Mouse (Mus musculus) kidney, postnatal 0 days (tissue): ENCODE measurements around the gene Shq1. TPM values are rescaled to one million over a fixed set of nuclear protein-coding genes. Genes with fewer than 3 reads are reported as not detected.

Source experiments
- ATAC-seq: fragments of 200-750 bp; cut with Nextera tagmentation; replicated peaks from 2 replicates; pipeline ENCODE4 v1.8.0; 2017; ENCODE audit warnings: low read depth, moderate number of reproducible peaks, moderate TSS enrichment, moderate library complexity; ENCODE audit not compliant: low FRiP score
- DNase-seq: peaks from one replicate; pipeline ENCODE4 v3.0.0-alpha.2; 2016; ENCODE audit warnings: low spot score
- H3K27ac ChIP-seq: fragments of 300-500 bp; sonication (generic); 2 replicates; pipeline ENCODE4 v1.5.1; 2014; ENCODE audit warnings: mild to moderate bottlenecking
- H3K27me3 ChIP-seq: fragments of 300-500 bp; sonication (generic); 2 replicates; pipeline ENCODE4 v1.6.1; 2014; ENCODE audit warnings: low read length, mixed read lengths; ENCODE audit not compliant: insufficient read depth
- H3K36me3 ChIP-seq: fragments of 300-500 bp; sonication (generic); 2 replicates; pipeline ENCODE4 v1.6.1; 2014; ENCODE audit warnings: low read length, mixed read lengths; ENCODE audit not compliant: insufficient read depth
- H3K4me1 ChIP-seq: fragments of 300-500 bp; sonication (generic); replicated peaks from 2 replicates; pipeline ENCODE4 v1.6.1; 2014; ENCODE audit warnings: antibody characterized with exemption, low read length, mixed read lengths; ENCODE audit not compliant: insufficient read depth
- H3K4me2 ChIP-seq: fragments of 300-500 bp; sonication (generic); 2 replicates; pipeline ENCODE4 v1.6.1; 2014; ENCODE audit warnings: mild to moderate bottlenecking, low read length, moderate library complexity, mixed read lengths
- H3K4me3 ChIP-seq: fragments of 300-500 bp; sonication (generic); replicated peaks from 2 replicates; pipeline ENCODE4 v1.5.1; 2014; ENCODE audit warnings: low read depth, low read length
- H3K9ac ChIP-seq: fragments of 300-500 bp; sonication (generic); 2 replicates; pipeline ENCODE4 v1.6.1; 2014; ENCODE audit warnings: low read depth, low read length
- H3K9me3 ChIP-seq: fragments of 300-500 bp; sonication (generic); replicated peaks from 2 replicates; pipeline ENCODE4 v1.6.1; 2016; ENCODE audit warnings: low read length, inconsistent platforms, mixed read lengths
- CTCF ChIP-seq: IDR thresholded peaks from 2 replicates; pipeline ENCODE4 v1.5.1; 2016; ENCODE audit warnings: antibody characterized with exemption, low read depth, mild to moderate bottlenecking, moderate library complexity
- WGBS: fragments of 180-500 bp; shearing (Covaris S2); extraction: QIAGEN DNeasy Blood & Tissue Kit; methylation state at CpG from one replicate; pipeline ENCODE4 v1.1.7; 2014; 5-methylcytosine and 5-hydroxymethylcytosine counted together
- polyA plus RNA-seq: library from polyadenylated mRNA; unstranded; fragments of >200 nt; fragmentation: Nextera tagmentation; extraction: Ambion mirVana; gene quantifications from 2 replicates; pipeline ENCODE4 v1.2.1, GENCODE M21; 2015

Gene Shq1
- polyA plus RNA-seq, 1 experiment from 2014 or later: 11.8 TPM

GRCm38 (mm10) chr6:100586758-100587157 lies 84.2 kb downstream of the Shq1 start:
- no peak for ATAC-seq
- no peaks in the 10 kb centered on the region for H3K9me3 ChIP-seq
- WGBS: 87% methylated on average over 5 of the region's 5 CpGs
- no peak overlapping the region for H3K9ac ChIP-seq
- H3K4me3 ChIP-seq: no peak overlapping the region
- no peaks in the 10 kb centered on the region for H3K27me3 ChIP-seq
- H3K27ac ChIP-seq: no peak overlapping the region
- no peaks in the 10 kb centered on the region for H3K36me3 ChIP-seq
- H3K4me1 ChIP-seq: no peaks in the 10 kb centered on the region
- H3K4me2 ChIP-seq: no peak overlapping the region
- no peak for DNase-seq
- no peak for TF ChIP-seq CTCF

GRCm38 (mm10) chr6:100581951-100582350 lies 89.0 kb downstream of the Shq1 start:
- Histone ChIP-seq H3K4me1 (no peaks in the 10 kb centered on the region), H3K9ac (no peak overlapping the region), H3K27me3 (no peaks in the 10 kb centered on the region), H3K4me3 (no peak overlapping the region), H3K27ac (no peak overlapping the region), H3K4me2 (no peak overlapping the region), H3K9me3 (no peaks in the 10 kb centered on the region), H3K36me3 (no peaks in the 10 kb centered on the region)
- 86% methylated on average over 2 of the region's 2 CpGs for WGBS
- no peak for DNase-seq
- TF ChIP-seq CTCF: no peak
- no peak for ATAC-seq

GRCm38 (mm10) chr6:100581056-100581455 lies 89.9 kb downstream of the Shq1 start:
- H3K27me3 ChIP-seq: no peaks in the 10 kb centered on the region
- TF ChIP-seq CTCF: no peak
- H3K9me3 ChIP-seq: no peaks in the 10 kb centered on the region
- H3K4me3 ChIP-seq: no peak overlapping the region
- no peak overlapping the region for H3K9ac ChIP-seq
- no peak for ATAC-seq
- no peaks in the 10 kb centered on the region for H3K36me3 ChIP-seq
- no peak overlapping the region for H3K4me2 ChIP-seq
- no peak overlapping the region for H3K27ac ChIP-seq
- no peaks in the 10 kb centered on the region for H3K4me1 ChIP-seq
- DNase-seq: no peak

GRCm38 (mm10) chr6:100577590-100577989 lies 93.4 kb downstream of the Shq1 start:
- Histone ChIP-seq H3K9ac (no peak overlapping the region), H3K9me3 (no peaks in the 10 kb centered on the region), H3K36me3 (0 out of 2 replicates have a peak, but pooled peaks cover 3% of the 10 kb centered on the region), H3K4me3 (no peak overlapping the region), H3K27me3 (no peaks in the 10 kb centered on the region), H3K27ac (no peak overlapping the region), H3K4me2 (no peak overlapping the region), H3K4me1 (no peaks in the 10 kb centered on the region)
- no peak for DNase-seq
- no peak for ATAC-seq
- 87% methylated on average over 6 of the region's 6 CpGs for WGBS
- TF ChIP-seq CTCF: no peak

- Histone ChIP-seq H3K4me3 (no peak overlapping the region), H3K27me3 (no peaks in the 10 kb centered on the region), H3K9me3 (no peaks in the 10 kb centered on the region), H3K36me3 (0 out of 2 replicates have a peak, but pooled peaks cover 3% of the 10 kb centered on the region), H3K9ac (no peak overlapping the region), H3K27ac (no peak overlapping the region), H3K4me2 (no peak overlapping the region), H3K4me1 (no peaks in the 10 kb centered on the region)
- 42% methylated on average over 6 of the region's 6 CpGs for WGBS
- DNase-seq (no peak), ATAC-seq (no peak)
- no peak for TF ChIP-seq CTCF
These were observed 94.8 kb downstream of the Shq1 start for GRCm38 (mm10) chr6:100576171-100576570.

- Histone ChIP-seq H3K27ac (no peak overlapping the region), H3K4me2 (no peak overlapping the region)
- no peak for ATAC-seq
These were observed 104.2 kb downstream of the Shq1 start for GRCm38 (mm10) chr6:100566774-100567173.

GRCm38 (mm10) chr6:100564516-100564915 lies 106.4 kb downstream of the Shq1 start:
- TF ChIP-seq CTCF: no peak
- ATAC-seq (no peak), DNase-seq (no peak)
- H3K4me2 ChIP-seq: no peak overlapping the region
- no peak overlapping the region for H3K9ac ChIP-seq
- H3K27me3 ChIP-seq: peaks cover 17% of the 10 kb centered on the region
- WGBS: 64% methylated on average over 4 of the region's 4 CpGs
- no peak overlapping the region for H3K27ac ChIP-seq
- no peaks in the 10 kb centered on the region for H3K9me3 ChIP-seq
- H3K4me3 ChIP-seq: no peak overlapping the region
- H3K36me3 ChIP-seq: no peaks in the 10 kb centered on the region
- H3K4me1 ChIP-seq: peaks cover 9% of the 10 kb centered on the region; the same call in 1 of the 2 replicates

More at GRCm38 (mm10) chr6:100566774-100567173, 104.2 kb downstream of the Shq1 start:
- H3K9me3 ChIP-seq: no peaks in the 10 kb centered on the region
- no peak for TF ChIP-seq CTCF
- 83% methylated on average over 6 of the region's 6 CpGs for WGBS
- peaks cover 17% of the 10 kb centered on the region for H3K27me3 ChIP-seq
- H3K36me3 ChIP-seq: no peaks in the 10 kb centered on the region
- DNase-seq: no peak
- H3K4me3 ChIP-seq: no peak overlapping the region
- H3K4me1 ChIP-seq: peaks cover 9% of the 10 kb centered on the region; the same call in 1 of the 2 replicates
- H3K9ac ChIP-seq: no peak overlapping the region
